Mouse (Mus musculus): ENCODE measurements around the gene Gm8206. TPM values are rescaled to one million over a fixed set of nuclear protein-coding genes. Genes with fewer than 3 reads are reported as not detected.
"Not testable (repeated sequence)": the region's sequence is repeated elsewhere in the genome, so short reads cannot be mapped to it uniquely, and the experiment has no call there.

Gene Gm8206
- 0.14 TPM in 1 of 2 replicates, not detected in the other for polyA plus RNA-seq (2016; fragmentation: Nextera tagmentation; extraction: Ambion mirVana)

DNA sequence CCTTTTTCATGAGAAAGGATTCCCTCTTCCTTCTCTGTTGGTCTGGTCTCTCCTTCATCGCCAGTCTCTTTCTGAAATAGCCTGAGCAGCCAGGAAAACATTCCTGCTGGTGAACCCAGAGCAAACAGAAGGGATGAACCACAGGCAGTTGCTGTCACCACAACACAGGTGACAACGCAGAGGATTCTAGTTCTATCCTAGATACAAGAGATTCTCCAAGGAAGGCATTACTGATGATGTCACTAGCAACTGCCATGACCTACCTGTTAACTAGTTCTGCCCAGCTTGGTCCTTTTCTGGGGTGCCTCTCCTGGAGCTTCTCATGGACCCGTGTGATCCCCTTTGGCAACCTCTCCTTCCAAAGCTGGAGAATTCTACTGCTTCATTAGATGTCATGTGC lies at the start of gene Gm8206:
TSS of gene Gm8206 (minus strand) at position 101 of the 400 bp plus-strand sequence.
- WGBS (ENCODE audit: insufficient replicate concordance): 63% methylated on average over 2 of the region's 3 CpGs
- H3K27ac ChIP-seq: not testable (repeated sequence)

DNA sequence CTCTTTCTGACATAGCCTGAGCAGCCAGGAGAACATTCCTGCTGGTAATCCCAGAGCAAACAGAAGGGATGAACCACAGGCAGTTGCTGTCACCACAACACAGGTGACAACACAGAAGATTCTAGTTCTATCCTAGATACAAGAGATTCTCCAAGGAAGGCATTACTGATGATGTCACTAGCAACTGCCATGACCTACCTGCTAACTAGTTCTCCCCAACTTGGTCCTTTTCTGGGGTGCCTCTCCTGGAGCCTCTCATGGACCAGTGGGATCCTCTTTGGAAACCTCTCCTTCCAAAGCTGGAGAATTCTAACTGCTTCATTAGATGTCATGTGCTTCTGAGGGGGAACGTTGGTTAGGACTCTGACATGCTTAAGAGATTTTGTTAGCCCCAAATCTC lies 32.0 kb upstream of the Gm8206 start, which contains the start of gene Gm3476:
TSS of gene Gm3476 (minus strand) at position 101 of the 400 bp plus-strand sequence.
- not testable (repeated sequence) for ATAC-seq; H3K9me3 ChIP-seq (replicated peaks); H3K36me3 ChIP-seq; H3K4me2 ChIP-seq; H3K9ac ChIP-seq; H3K4me3 ChIP-seq; H3K4me1 ChIP-seq; H3K27ac ChIP-seq; H3K27me3 ChIP-seq (replicated peaks)
- no CpG with 5 or more reads among the region's 1 CpGs for WGBS (ENCODE audit: insufficient replicate concordance)

More for the DNA sequence above, at the start of gene Gm8206:
- not testable (repeated sequence) for H3K4me1 ChIP-seq; H3K27me3 ChIP-seq (replicated peaks); ATAC-seq; H3K9me3 ChIP-seq (replicated peaks); H3K4me2 ChIP-seq; H3K9ac ChIP-seq; H3K36me3 ChIP-seq; H3K4me3 ChIP-seq

- not testable (repeated sequence) for H3K9ac ChIP-seq; H3K27ac ChIP-seq; H3K36me3 ChIP-seq; H3K27me3 ChIP-seq (replicated peaks); H3K4me1 ChIP-seq; H3K9me3 ChIP-seq (replicated peaks); ATAC-seq
- 2% methylated on average over 40 of the region's 51 CpGs for WGBS (ENCODE audit: insufficient replicate concordance)
- peak within 1 kb of the TSS; percentile 47 for H3K4me2 ChIP-seq
- H3K4me3 ChIP-seq: peak within 1 kb of the TSS; percentile 22
These were observed 14.7 kb upstream of the Gm8206 start, which contains the start of gene Gm3468 for GRCm38 (mm10) chr14:6108272-6108925. Gene Gm3468 (minus strand): TSS chr14:6108665.

GRCm38 (mm10) chr14:6107500-6107899 lies 13.8 kb upstream of the Gm8206 start:
- not testable (repeated sequence) for H3K27ac ChIP-seq; H3K9ac ChIP-seq; H3K36me3 ChIP-seq; H3K4me3 ChIP-seq; H3K27me3 ChIP-seq (replicated peaks); H3K4me1 ChIP-seq; H3K9me3 ChIP-seq (replicated peaks); H3K4me2 ChIP-seq; ATAC-seq
- 11% methylated on average over 9 of the region's 9 CpGs for WGBS (ENCODE audit: insufficient replicate concordance)

- not testable (repeated sequence) for H3K36me3 ChIP-seq; H3K4me3 ChIP-seq; H3K27ac ChIP-seq; ATAC-seq; H3K4me2 ChIP-seq; H3K4me1 ChIP-seq; H3K9ac ChIP-seq; H3K9me3 ChIP-seq (replicated peaks); H3K27me3 ChIP-seq (replicated peaks)
- WGBS (ENCODE audit: insufficient replicate concordance): 61% methylated on average over 4 of the region's 4 CpGs
These were observed 35.6 kb downstream of the Gm8206 start, which contains the start of gene Gm6337 for GRCm38 (mm10) chr14:6058167-6058566. Gene Gm6337 (minus strand): TSS chr14:6058267.

DNA sequence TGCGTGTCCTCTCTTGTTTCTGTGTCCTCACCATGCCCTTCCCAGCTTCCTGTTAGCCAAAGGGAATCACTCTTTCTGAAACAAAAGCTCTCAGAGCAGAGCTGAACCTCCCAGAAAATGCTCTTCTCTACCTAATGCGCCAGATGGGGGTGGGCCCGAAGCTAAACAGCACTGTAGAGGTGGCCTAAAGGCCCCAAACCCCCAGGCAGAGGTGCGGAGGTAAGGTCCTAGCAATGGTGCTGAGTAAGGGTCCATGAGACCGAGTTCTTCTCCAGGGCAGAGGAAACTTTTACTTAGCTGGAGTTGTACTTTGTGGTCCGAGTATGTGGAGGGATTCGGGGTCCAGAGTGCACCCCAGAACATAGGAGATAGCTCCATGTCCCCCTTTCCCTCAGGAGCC lies 106.6 kb downstream of the Gm8206 start:
- H3K9me3 ChIP-seq (replicated peaks); H3K4me2 ChIP-seq; H3K36me3 ChIP-seq; H3K27ac ChIP-seq; ATAC-seq; H3K27me3 ChIP-seq (replicated peaks); H3K4me3 ChIP-seq; H3K4me1 ChIP-seq; H3K9ac ChIP-seq: not testable (repeated sequence)
- WGBS (ENCODE audit: insufficient replicate concordance): 53% methylated on average over 7 of the region's 7 CpGs

DNA sequence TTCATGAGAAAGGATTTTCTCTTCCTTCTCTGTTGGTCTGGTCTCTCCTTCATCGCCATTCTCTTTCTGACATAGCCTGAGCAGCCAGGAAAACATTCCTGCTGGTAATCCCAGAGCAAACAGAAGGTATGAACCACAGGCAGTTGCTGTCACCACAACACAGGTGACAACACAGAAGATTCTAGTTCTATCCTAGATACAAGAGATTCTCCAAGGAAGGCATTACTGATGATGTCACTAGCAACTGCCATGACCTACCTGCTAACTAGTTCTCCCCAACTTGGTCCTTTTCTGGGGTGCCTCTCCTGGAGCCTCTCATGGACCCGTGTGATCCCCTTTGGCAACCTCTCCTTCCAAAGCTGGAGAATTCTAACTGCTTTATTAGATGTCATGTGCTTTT lies 114.7 kb downstream of the Gm8206 start, which contains the start of gene Gm3453:
TSS of gene Gm3453 (minus strand) at position 101 of the 400 bp plus-strand sequence.
- H3K9ac ChIP-seq; ATAC-seq; H3K4me3 ChIP-seq; H3K9me3 ChIP-seq (replicated peaks); H3K27me3 ChIP-seq (replicated peaks); H3K4me1 ChIP-seq; H3K4me2 ChIP-seq; H3K27ac ChIP-seq; H3K36me3 ChIP-seq: not testable (repeated sequence)
- WGBS (ENCODE audit: insufficient replicate concordance): 25% methylated on average over 2 of the region's 2 CpGs

Other genes with a start within 250 kb of the Gm8206 start
- not detected in 2 replicates for gene Gm8237, start 213.6 kb downstream of the Gm8206 start, polyA plus RNA-seq (2016; fragmentation: Nextera tagmentation; extraction: Ambion mirVana)
- not detected in 2 replicates for gene Gm3248, start 132.2 kb downstream of the Gm8206 start, polyA plus RNA-seq (2016; fragmentation: Nextera tagmentation; extraction: Ambion mirVana)
- not detected in 2 replicates for gene Gm3453, start 114.8 kb downstream of the Gm8206 start, polyA plus RNA-seq (2016; fragmentation: Nextera tagmentation; extraction: Ambion mirVana)
- not detected in 2 replicates for gene Gm6337, start 35.7 kb downstream of the Gm8206 start, polyA plus RNA-seq (2016; fragmentation: Nextera tagmentation; extraction: Ambion mirVana)
- 0.06 and 0.30 TPM in 2 replicates for gene Gm3468, start 14.7 kb upstream of the Gm8206 start, polyA plus RNA-seq (2016; fragmentation: Nextera tagmentation; extraction: Ambion mirVana)
- gene Gm3476, start 31.9 kb upstream of the Gm8206 start, polyA plus RNA-seq (2016; fragmentation: Nextera tagmentation; extraction: Ambion mirVana): not detected in 2 replicates
- gene Gm21560, start 125.3 kb upstream of the Gm8206 start, polyA plus RNA-seq (2016; fragmentation: Nextera tagmentation; extraction: Ambion mirVana): not detected in 2 replicates
- gene Gm3411, start 193.3 kb upstream of the Gm8206 start, polyA plus RNA-seq (2016; fragmentation: Nextera tagmentation; extraction: Ambion mirVana): 0.06 and 0.13 TPM in 2 replicates
- not detected in 2 replicates for gene Gm21103, start 210.9 kb upstream of the Gm8206 start, polyA plus RNA-seq (2016; fragmentation: Nextera tagmentation; extraction: Ambion mirVana)
- gene Gm3618, start 249.7 kb upstream of the Gm8206 start, polyA plus RNA-seq (2016; fragmentation: Nextera tagmentation; extraction: Ambion mirVana): not detected in 2 replicates

All from liver, embryonic 12.5 days (tissue).